ENCODE assay signal across 24 mouse cellular contexts in genomic region chr2:80379848-80380247, GRCm38 (mm10).
A peak's percentile ranks its signal among the peaks of the same experiment; 100 is the strongest.
DNase-seq lines count a peak whose midpoint lies in the region; ATAC-seq lines count a peak whose summit lies in the region.
"Had no signal": no experiment of that assay in that cellular context is flagged by ENCODE, and none has a peak within 500 bp of the region (broad histone marks: within the 10 kb centered on the region; RNA-seq: fewer than 3 reads in every experiment).

No protein-coding gene starts in this region.

- H3K9me3 ChIP-seq in heart, embryonic 11.5 days (replicated peaks; ENCODE audit: control insufficient read depth, low read length) = no peaks in the 10 kb centered on the region
- H3K9me3 ChIP-seq: embryonic facial prominence, embryonic 12.5 days; embryonic facial prominence, embryonic 15.5 days had no signal

- no peaks in the 10 kb centered on the region for H3K36me3 ChIP-seq in heart, embryonic 11.5 days (ENCODE audit: control insufficient read depth, insufficient read depth, low read length)
- H3K36me3 ChIP-seq: embryonic facial prominence, embryonic 12.5 days; embryonic facial prominence, embryonic 15.5 days; heart, embryonic 13.5 days had no signal

- H3K4me3 ChIP-seq in heart, embryonic 11.5 days (ENCODE audit: low read depth, low read length) = no peak overlapping the region
- H3K4me3 ChIP-seq: embryonic facial prominence, embryonic 12.5 days; embryonic facial prominence, embryonic 15.5 days; heart, adult 2 months; heart, embryonic 13.5 days had no signal

- no peak overlapping the region for H3K27ac ChIP-seq in heart, embryonic 11.5 days (ENCODE audit: low read depth, low read length)
- H3K27ac ChIP-seq: embryonic facial prominence, embryonic 12.5 days; embryonic facial prominence, embryonic 15.5 days; heart, adult 2 months; heart, embryonic 13.5 days; hindbrain, embryonic 14.5 days had no signal

- no peaks in the 10 kb centered on the region for H3K27me3 ChIP-seq in heart, embryonic 11.5 days (ENCODE audit: control insufficient read depth, insufficient read depth, low read length)
- H3K27me3 ChIP-seq: embryonic facial prominence, embryonic 12.5 days; embryonic facial prominence, embryonic 15.5 days; heart, embryonic 13.5 days had no signal

- ATAC-seq in heart, embryonic 11.5 days (replicated peaks; ENCODE audit: insufficient number of reproducible peaks, low FRiP score, low TSS enrichment) = no peak
- ATAC-seq: CD4-positive, CD25-positive, alpha-beta regulatory T cell, adult 4 months; forebrain, embryonic 14.5 days; forebrain, postnatal 0 days; intestine, postnatal 0 days had no signal

- no peaks in the 10 kb centered on the region for H3K4me1 ChIP-seq in heart, embryonic 11.5 days (ENCODE audit: control insufficient read depth, insufficient read depth, low read length)
- H3K4me1 ChIP-seq: embryonic facial prominence, embryonic 12.5 days; embryonic facial prominence, embryonic 15.5 days; heart, embryonic 13.5 days had no signal

- DNase-seq in heart, adult 11 months = peak; percentile 54
- DNase-seq in gastrocnemius, adult 8-10 months (ENCODE audit: low spot score in 2 of 2) = peak; percentile 8 to 42
- DNase-seq in gastrocnemius, postnatal 10 days = peak; percentile 7
- DNase-seq in skeletal muscle tissue, adult 2 months (ENCODE audit: low read depth, low spot score) = peak; percentile 64
- DNase-seq in frontal cortex, postnatal 36 days (ENCODE audit: low spot score in 2 of 2) = no peak
- DNase-seq: adrenal gland, adult 2 months; adrenal gland, postnatal 14 days; cerebellum, adult 11 months; cerebellum, adult 2 months; cerebellum, adult 9-11 months; cerebellum, postnatal 25 days; forebrain, postnatal 0 days; heart, postnatal 14 days; heart, postnatal 4 days; kidney, adult 2 months had no signal

- no peak overlapping the region for H3K9ac ChIP-seq in heart, embryonic 11.5 days (ENCODE audit: low read depth, low read length)
- H3K9ac ChIP-seq: embryonic facial prominence, embryonic 12.5 days; embryonic facial prominence, embryonic 15.5 days; forebrain, postnatal 0 days; heart, embryonic 13.5 days; hindbrain, embryonic 14.5 days had no signal

- WGBS in heart, embryonic 11.5 days (ENCODE audit: insufficient replicate concordance) = 84% methylated on average over 5 of the region's 5 CpGs

- H3K4me2 ChIP-seq in heart, embryonic 11.5 days = no peak overlapping the region
- H3K4me2 ChIP-seq: embryonic facial prominence, embryonic 12.5 days; embryonic facial prominence, embryonic 15.5 days; heart, embryonic 13.5 days; hindbrain, embryonic 14.5 days had no signal

Comparison
In these comparisons a context has a peak if more than half of its experiments do, and no peak if none do; other contexts are left out.
1. DNase-seq: peak in heart, adult 11 months (single experiment), gastrocnemius, adult 8-10 months (2 of 2), gastrocnemius, postnatal 10 days (single experiment) and skeletal muscle tissue, adult 2 months (single experiment); none in frontal cortex, postnatal 36 days (0 of 2).